Mouse (Mus musculus): ENCODE data around the gene Eif3k. TPM values are rescaled to one million over a fixed set of nuclear protein-coding genes. Genes with fewer than 3 reads are reported as not detected.
"Not testable (repeated sequence)": the region's sequence is repeated elsewhere in the genome, so short reads cannot be mapped to it uniquely, and the experiment has no call there.

Eif3k gene
- polyA plus RNA-seq, 1 experiment from 2014 or later, result 403 TPM

DNA sequence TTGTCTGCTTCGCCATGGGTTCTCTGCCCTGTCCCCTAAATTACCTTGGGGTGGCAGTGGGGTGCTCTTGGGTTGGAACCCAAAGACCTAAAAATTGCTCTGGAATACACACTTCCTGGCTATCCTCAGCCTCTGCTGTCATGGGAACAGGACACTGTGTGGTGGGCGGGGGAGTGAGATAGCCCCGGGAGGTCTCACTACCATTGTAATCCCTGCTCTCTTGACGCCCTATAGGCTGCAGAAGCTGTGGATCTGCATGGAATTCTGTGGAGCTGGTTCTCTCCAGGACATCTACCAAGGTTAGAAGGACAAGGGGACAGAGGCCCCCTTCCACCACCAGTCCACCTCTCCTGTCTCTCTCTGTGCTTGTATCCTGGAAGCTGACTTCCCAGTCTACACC is 2.2 kb upstream of the Eif3k start:
- ATAC-seq (ENCODE audit: insufficient number of reproducible peaks, low FRiP score, low TSS enrichment, low read depth), result no peak
- H3K27me3 ChIP-seq, result no peaks in the 10 kb centered on the region
- WGBS, result 81% methylated on average over 4 of the region's 4 CpGs
- H3K27ac ChIP-seq (replicated peaks), result no peak overlapping the region
- peaks cover 13% of the 10 kb centered on the region for H3K4me1 ChIP-seq
- no peak overlapping the region for H3K9ac ChIP-seq
- no peak overlapping the region for H3K4me2 ChIP-seq (replicated peaks)
- no peak overlapping the region for H3K4me3 ChIP-seq (replicated peaks)
- H3K36me3 ChIP-seq, result peaks cover 6% of the 10 kb centered on the region
- H3K9me3 ChIP-seq (replicated peaks), result no peaks in the 10 kb centered on the region

DNA sequence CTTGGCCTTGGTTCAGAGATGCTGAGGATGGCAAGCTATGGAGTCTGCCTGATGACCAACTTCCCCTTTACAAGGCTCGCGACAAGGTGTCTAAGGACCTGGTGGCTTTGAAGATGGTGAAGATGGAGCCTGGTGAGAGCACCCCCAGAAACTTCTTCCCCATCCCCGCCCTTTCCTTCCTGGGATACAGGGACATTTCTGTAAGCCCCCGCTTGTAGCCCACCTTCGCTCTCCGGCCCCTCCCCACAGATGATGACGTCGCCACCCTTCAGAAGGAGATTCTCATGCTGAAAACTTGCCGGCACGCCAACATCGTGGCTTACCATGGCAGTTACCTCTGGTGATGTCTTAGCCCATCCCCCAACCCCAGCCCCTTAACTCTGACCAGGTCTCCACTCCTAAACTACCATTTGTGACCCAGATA is 1.5 kb upstream of the Eif3k start:
- no peak for ATAC-seq (ENCODE audit: insufficient number of reproducible peaks, low FRiP score, low TSS enrichment, low read depth)
- Histone ChIP-seq H3K4me1 (peaks cover 13% of the 10 kb centered on the region), H3K9ac (no peak overlapping the region), H3K27me3 (no peaks in the 10 kb centered on the region), H3K4me2 (replicated peaks) (peak overlapping the region; percentile 87), H3K27ac (replicated peaks) (0 out of 2 replicates have a peak overlapping the region, but pooled peaks have one; percentile 90), H3K36me3 (peaks cover 13% of the 10 kb centered on the region), H3K9me3 (replicated peaks) (no peaks in the 10 kb centered on the region), H3K4me3 (replicated peaks) (peak overlapping the region; percentile 89; the same call in 1 of the 2 replicates)
- WGBS, result 74% methylated on average over 11 of the region's 11 CpGs

DNA sequence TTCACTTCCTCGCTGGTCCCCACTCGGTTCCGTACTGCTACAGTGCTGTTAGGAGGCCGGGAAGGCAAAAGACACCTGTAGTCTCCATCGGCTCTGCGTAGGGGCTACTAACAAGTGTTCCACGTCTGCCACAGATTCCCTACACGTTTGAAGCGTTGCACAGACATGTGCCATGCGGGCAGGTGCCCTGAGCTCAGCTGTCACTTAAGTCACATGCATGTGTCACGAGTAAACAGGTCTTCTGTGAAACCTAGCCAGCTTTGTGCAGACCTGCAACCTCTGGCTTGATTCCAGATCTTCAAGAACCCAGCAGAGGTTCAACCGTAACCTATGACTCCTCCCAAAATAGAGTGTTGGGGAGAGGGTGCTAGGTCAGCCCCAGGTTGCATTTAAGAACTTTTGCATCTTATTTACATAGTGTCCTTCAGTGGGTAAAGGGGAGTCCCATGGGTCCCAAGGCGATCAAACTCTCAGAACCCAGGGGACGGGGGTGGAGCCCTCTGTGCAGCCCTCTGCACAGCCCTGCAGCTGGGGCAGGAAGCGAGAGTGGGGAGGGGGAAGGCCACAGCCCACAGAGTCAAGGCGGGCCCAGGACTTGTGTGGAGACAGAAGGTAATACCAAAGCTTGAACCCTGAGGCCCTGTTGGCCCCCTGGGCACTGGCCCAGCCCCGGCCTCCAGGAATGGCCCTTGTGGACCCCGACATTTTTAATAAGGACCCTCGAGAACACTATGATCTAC is 780 bp upstream of the Eif3k start:
- peak; percentile 19; the same call in 1 of the 2 replicates for ATAC-seq (ENCODE audit: insufficient number of reproducible peaks, low FRiP score, low TSS enrichment, low read depth)
- peak overlapping the region; percentile 90 for H3K27ac ChIP-seq (replicated peaks)
- no peaks in the 10 kb centered on the region for H3K27me3 ChIP-seq
- peak overlapping the region; percentile 87 for H3K4me2 ChIP-seq (replicated peaks)
- WGBS, result 11% methylated on average over 19 of the region's 19 CpGs
- peak overlapping the region; percentile 60 for H3K9ac ChIP-seq
- peaks cover 13% of the 10 kb centered on the region for H3K4me1 ChIP-seq
- H3K36me3 ChIP-seq, result peaks cover 20% of the 10 kb centered on the region
- H3K4me3 ChIP-seq (replicated peaks), result peak overlapping the region; percentile 89
- H3K9me3 ChIP-seq (replicated peaks), result no peaks in the 10 kb centered on the region

DNA sequence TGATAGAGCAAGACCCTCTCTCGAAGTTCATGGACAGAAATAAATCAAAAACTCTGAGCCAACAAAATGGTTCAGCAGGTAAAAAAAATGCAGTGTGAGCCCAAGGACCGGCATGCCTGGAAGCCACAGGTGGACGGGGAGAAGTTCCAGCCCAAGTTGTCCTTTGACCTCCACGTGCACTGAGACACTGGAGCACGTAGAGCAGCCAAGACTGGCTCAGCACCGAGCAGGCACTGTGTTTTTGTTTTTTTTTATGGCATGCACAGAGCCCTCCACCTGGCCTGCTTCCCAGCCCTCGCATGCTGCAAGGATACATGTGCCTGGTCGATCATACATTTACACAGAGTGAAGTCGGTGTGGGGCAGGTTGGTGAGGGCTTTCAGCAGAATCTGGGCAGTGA is 4.1 kb downstream of the Eif3k start:
- H3K9me3 ChIP-seq (replicated peaks), result no peaks in the 10 kb centered on the region
- peaks cover 12% of the 10 kb centered on the region for H3K4me1 ChIP-seq
- peaks cover 56% of the 10 kb centered on the region for H3K36me3 ChIP-seq
- ATAC-seq (ENCODE audit: insufficient number of reproducible peaks, low FRiP score, low TSS enrichment, low read depth), result no peak
- H3K27me3 ChIP-seq, result no peaks in the 10 kb centered on the region
- H3K9ac ChIP-seq, result no peak overlapping the region
- 86% methylated on average over 9 of the region's 9 CpGs for WGBS
- H3K27ac ChIP-seq (replicated peaks), result no peak overlapping the region
- no peak overlapping the region for H3K4me3 ChIP-seq (replicated peaks)
- no peak overlapping the region for H3K4me2 ChIP-seq (replicated peaks)

DNA sequence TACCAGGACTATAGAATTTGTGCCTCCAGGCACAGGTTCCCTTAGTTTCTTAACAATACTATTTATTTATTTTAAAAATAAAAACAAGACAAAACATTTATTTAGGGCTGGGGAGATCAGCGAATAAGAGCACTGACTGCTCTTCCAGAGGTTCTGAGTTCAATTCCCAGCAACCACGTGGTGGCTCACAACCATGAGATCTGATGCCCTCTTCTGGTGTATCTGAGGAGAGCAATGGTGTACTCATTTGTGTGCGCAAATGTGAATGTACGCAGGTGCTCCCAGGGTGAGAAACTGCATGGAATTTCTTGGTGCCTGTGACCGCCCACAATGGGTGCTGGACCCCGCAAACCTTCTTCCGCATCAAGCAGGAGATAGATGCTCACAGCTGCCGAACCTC is 8.6 kb downstream of the Eif3k start:
- 84% methylated on average over 8 of the region's 8 CpGs for WGBS
- no peak for ATAC-seq (ENCODE audit: insufficient number of reproducible peaks, low FRiP score, low TSS enrichment, low read depth)
- Histone ChIP-seq H3K27ac (replicated peaks) (peak overlapping the region; percentile 76; the same call in 1 of the 2 replicates), H3K4me2 (replicated peaks) (no peak overlapping the region), H3K9me3 (replicated peaks) (no peaks in the 10 kb centered on the region), H3K9ac (no peak overlapping the region), H3K4me3 (replicated peaks) (no peak overlapping the region), H3K4me1 (peaks cover 21% of the 10 kb centered on the region; the same call in 1 of the 2 replicates), H3K36me3 (peaks cover 62% of the 10 kb centered on the region), H3K27me3 (no peaks in the 10 kb centered on the region)

DNA sequence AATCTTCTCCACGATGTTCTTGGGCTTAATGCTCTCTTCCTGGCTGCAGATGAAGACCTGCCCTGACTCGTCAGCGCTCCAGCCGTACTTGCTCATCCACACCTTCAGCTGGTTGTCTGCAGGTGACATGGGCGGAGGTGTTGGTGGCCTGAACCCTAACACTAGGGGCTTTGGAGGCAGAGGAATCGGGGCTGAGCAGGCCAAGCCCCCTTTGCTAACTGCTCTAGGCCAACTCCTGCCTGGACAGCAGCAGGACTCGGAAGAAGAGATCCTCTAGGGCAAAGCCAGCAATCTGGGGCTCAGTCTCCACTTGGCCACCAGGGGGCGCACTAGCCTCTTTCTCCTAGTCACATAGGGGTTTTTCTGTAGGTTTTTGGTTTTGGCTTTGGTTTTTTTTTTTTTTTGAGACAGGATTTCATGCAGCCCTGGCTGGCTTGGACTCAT is 9.1 kb downstream of the Eif3k start:
- Histone ChIP-seq H3K27ac (replicated peaks) (peak overlapping the region; percentile 76), H3K9ac (no peak overlapping the region), H3K36me3 (peaks cover 57% of the 10 kb centered on the region), H3K4me2 (replicated peaks) (no peak overlapping the region), H3K4me3 (replicated peaks) (no peak overlapping the region), H3K9me3 (replicated peaks) (no peaks in the 10 kb centered on the region), H3K4me1 (peaks cover 21% of the 10 kb centered on the region; the same call in 1 of the 2 replicates), H3K27me3 (no peaks in the 10 kb centered on the region)
- WGBS, result 58% methylated on average over 8 of the region's 8 CpGs
- ATAC-seq (ENCODE audit: insufficient number of reproducible peaks, low FRiP score, low TSS enrichment, low read depth), result no peak

DNA sequence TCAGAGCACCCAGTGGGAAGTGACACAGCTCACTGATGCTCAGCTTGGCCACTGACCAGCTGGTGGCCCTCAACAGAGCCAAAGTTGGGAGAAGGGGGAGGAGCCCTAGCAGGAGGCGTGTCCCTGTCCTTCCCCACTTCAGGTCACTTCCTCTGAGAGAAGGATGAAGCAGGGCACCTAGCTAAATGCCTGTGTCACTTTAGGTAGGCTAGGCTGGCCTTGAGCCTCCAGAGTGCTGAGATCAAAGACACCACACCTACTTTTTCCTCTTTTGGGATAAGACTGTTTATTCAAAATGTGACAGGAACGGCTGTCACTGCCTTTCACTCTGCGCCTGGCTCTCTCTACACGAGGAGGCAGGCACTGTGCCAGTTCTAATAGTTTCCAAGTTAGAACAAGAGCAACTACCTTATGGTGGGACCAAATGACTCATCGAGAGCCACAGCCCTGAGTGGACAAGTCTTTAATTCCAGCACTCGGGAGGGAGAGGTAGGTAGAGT is 9.8 kb downstream of the Eif3k start:
- no peak for ATAC-seq (ENCODE audit: insufficient number of reproducible peaks, low FRiP score, low TSS enrichment, low read depth)
- Histone ChIP-seq H3K36me3 (peaks cover 50% of the 10 kb centered on the region), H3K9me3 (replicated peaks) (no peaks in the 10 kb centered on the region), H3K4me3 (replicated peaks) (no peak overlapping the region), H3K9ac (no peak overlapping the region), H3K27ac (replicated peaks) (peak overlapping the region; percentile 76), H3K4me2 (replicated peaks) (no peak overlapping the region), H3K27me3 (no peaks in the 10 kb centered on the region), H3K4me1 (peaks cover 21% of the 10 kb centered on the region; the same call in 1 of the 2 replicates)
- 59% methylated on average over 6 of the region's 6 CpGs for WGBS

DNA sequence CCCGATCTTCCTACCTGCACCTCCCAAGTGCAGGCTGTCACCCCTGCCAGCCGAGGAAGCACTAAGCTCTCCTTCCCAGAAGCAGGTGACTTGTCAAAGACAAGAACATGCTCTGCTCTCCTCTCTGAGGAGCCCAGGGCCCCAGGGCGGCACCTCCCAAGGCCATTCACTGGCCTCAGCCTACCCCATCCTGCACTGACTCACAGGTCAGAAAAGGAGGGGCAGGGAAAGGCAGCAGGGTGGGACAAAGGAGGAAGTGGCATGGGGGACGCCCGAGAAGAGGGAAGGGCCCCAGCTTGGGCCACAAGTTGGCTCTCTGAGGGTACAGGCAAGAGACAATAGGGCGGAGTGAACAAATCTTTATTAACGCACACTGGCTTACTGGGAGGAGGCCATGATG is 10.6 kb downstream of the Eif3k start:
- Histone ChIP-seq H3K9ac (no peak overlapping the region), H3K9me3 (replicated peaks) (no peaks in the 10 kb centered on the region), H3K4me3 (replicated peaks) (no peak overlapping the region), H3K4me2 (replicated peaks) (no peak overlapping the region), H3K36me3 (peaks cover 42% of the 10 kb centered on the region), H3K27ac (replicated peaks) (peak overlapping the region; percentile 76; the same call in 1 of the 2 replicates), H3K27me3 (no peaks in the 10 kb centered on the region), H3K4me1 (peaks cover 21% of the 10 kb centered on the region; the same call in 1 of the 2 replicates)
- no peak for ATAC-seq (ENCODE audit: insufficient number of reproducible peaks, low FRiP score, low TSS enrichment, low read depth)
- 75% methylated on average over 7 of the region's 7 CpGs for WGBS

DNA sequence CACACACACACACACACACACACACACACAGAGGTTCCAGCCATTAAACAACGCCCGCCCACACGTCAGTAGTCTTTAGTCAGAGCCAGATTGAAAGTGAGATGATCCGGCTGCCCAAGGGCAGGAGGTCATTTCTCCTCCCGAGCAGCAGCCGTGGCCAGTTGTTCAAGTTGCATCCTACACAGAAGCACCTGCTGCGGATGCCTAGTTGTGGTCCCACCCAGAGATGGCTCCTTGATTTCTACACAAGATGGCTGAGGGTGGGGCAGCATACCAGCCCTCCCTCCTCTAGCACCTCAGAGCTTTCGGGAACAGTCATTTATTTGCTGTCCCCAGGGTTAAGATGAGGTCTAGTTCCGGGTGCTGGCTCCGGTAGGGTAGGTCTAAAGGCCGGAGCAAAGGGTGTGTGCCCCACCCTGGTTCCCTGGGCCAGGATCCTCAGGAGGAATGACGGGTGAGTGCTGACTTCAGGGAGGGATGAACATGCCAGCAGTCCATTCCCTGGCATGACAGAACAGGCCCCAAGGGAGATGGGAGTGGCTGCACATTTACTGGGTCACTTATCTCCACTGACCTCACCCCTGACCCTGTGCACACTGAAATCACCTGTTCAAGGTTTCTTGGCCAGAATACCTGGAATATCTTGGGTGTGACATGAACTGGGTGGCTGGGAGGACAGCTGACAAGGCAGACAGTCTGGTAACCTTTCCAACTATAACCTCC is 11.8 kb downstream of the Eif3k start:
- H3K4me2 ChIP-seq (replicated peaks), result no peak overlapping the region
- H3K27me3 ChIP-seq, result no peaks in the 10 kb centered on the region
- no peaks in the 10 kb centered on the region for H3K9me3 ChIP-seq (replicated peaks)
- no peak overlapping the region for H3K9ac ChIP-seq
- H3K4me3 ChIP-seq (replicated peaks), result no peak overlapping the region
- 65% methylated on average over 12 of the region's 12 CpGs for WGBS
- peaks cover 21% of the 10 kb centered on the region; the same call in 1 of the 2 replicates for H3K4me1 ChIP-seq
- H3K36me3 ChIP-seq, result peaks cover 38% of the 10 kb centered on the region
- H3K27ac ChIP-seq (replicated peaks), result peak overlapping the region; percentile 76; the same call in 1 of the 2 replicates
- peak; percentile 19; the same call in 1 of the 2 replicates for ATAC-seq (ENCODE audit: insufficient number of reproducible peaks, low FRiP score, low TSS enrichment, low read depth)

DNA sequence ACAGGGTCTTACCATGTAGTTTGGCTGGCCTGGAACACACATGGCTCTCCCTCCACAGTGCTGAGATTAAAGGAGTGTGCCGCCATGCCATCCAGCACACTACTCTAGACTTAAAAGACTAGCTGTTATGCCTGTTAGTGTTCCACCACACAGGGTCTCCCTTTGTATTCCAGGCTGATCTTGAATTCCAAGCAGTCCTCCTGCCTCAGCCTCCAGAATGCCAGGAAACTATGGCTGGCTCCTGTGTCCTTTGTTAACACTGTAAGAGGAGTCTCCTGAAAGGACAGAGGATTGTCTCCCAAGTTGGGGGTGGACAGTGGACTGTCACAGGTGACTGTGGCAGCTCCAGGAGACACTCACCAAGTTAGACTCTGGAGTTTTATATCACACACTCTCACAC is 12.4 kb downstream of the Eif3k start:
- Histone ChIP-seq H3K27ac (replicated peaks) (0 out of 2 replicates have a peak overlapping the region, but pooled peaks have one; percentile 76), H3K9me3 (replicated peaks) (no peaks in the 10 kb centered on the region), H3K27me3 (no peaks in the 10 kb centered on the region), H3K4me1 (peaks cover 21% of the 10 kb centered on the region; the same call in 1 of the 2 replicates), H3K9ac (no peak overlapping the region), H3K36me3 (peaks cover 33% of the 10 kb centered on the region), H3K4me3 (replicated peaks) (no peak overlapping the region), H3K4me2 (replicated peaks) (no peak overlapping the region)
- WGBS, result 74% methylated on average over 1 of the region's 1 CpGs
- ATAC-seq (ENCODE audit: insufficient number of reproducible peaks, low FRiP score, low TSS enrichment, low read depth), result no peak

DNA sequence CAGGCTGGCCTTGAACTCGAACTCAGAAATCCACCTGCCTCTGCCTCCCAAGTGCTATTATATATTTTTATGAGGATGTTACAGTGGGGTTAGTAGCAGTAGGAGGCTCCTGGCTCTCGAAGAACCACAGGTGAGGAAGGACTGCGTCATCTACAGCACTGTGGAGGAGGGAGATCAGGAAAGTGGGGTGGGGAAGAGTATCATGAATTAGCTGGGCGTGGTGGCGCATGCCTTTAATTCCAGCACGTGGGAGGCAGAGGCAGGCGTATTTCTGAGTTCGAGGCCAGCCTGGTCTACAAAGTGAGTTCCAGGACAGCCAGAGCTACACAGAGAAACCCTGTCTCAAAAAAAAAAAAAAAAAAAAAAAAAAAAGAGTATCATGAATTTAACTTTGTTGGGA is 13.5 kb downstream of the Eif3k start:
- not testable (repeated sequence) for H3K4me3 ChIP-seq (replicated peaks); H3K9me3 ChIP-seq (replicated peaks); H3K27ac ChIP-seq (replicated peaks); H3K9ac ChIP-seq; H3K4me2 ChIP-seq (replicated peaks); H3K27me3 ChIP-seq; ATAC-seq (ENCODE audit: insufficient number of reproducible peaks, low FRiP score, low TSS enrichment, low read depth)
- H3K4me1 ChIP-seq, result peaks cover 20% of the 10 kb centered on the region; the same call in 1 of the 2 replicates
- WGBS, result 92% methylated on average over 8 of the region's 8 CpGs
- H3K36me3 ChIP-seq, result peaks cover 21% of the 10 kb centered on the region

Data from embryonic facial prominence, embryonic 15.5 days (tissue).